Mouse (Mus musculus) liver, embryonic 14.5 days (tissue): Measurements from ENCODE around the gene Cyth1. TPM values are rescaled to one million over a fixed set of nuclear protein-coding genes. Genes with fewer than 3 reads are reported as not detected.

Experiments used
- ATAC-seq: fragments of 200-750 bp; cut with Nextera tagmentation; 2 replicates; pipeline ENCODE4 v1.8.0; 2017; ENCODE audit warnings: moderate number of reproducible peaks, mild to moderate bottlenecking, moderate library complexity; ENCODE audit not compliant: insufficient read depth
- DNase-seq, 3 experiments: peaks; one replicate each; pipeline ENCODE4 v3.0.0-alpha.2; 2012 to 2013; ENCODE audit warnings: low read depth in 3 of 3, low spot score in 3 of 3
- H3K27ac ChIP-seq: fragments of 300-500 bp; sonication (generic); 2 replicates; pipeline ENCODE4 v1.5.1; 2014; ENCODE audit warnings: moderate library complexity, mild to moderate bottlenecking, control low read depth, inconsistent platforms
- H3K27me3 ChIP-seq: fragments of 300-500 bp; sonication (generic); 2 replicates; pipeline ENCODE4 v1.6.1; 2014; ENCODE audit warnings: mild to moderate bottlenecking, low read length, moderate library complexity; ENCODE audit not compliant: control insufficient read depth, insufficient read depth
- H3K36me3 ChIP-seq: fragments of 300-500 bp; sonication (generic); replicated peaks from 2 replicates; pipeline ENCODE4 v1.6.1; 2014; ENCODE audit warnings: low read depth; ENCODE audit not compliant: control insufficient read depth, insufficient read depth
- H3K4me1 ChIP-seq, 2 experiments: fragments of 200-500 bp in 1 of 2; fragments of 300-500 bp in 1 of 2; sonication (generic) in 1 of 2; replicated peaks; 2 replicates each; pipeline ENCODE4 v1.6.1; 2012 to 2014; ENCODE audit warnings: antibody characterized with exemption in 1 of 2, inconsistent platforms in 1 of 2, low read length in 1 of 2; ENCODE audit not compliant: control insufficient read depth in 2 of 2, insufficient read depth in 2 of 2
- H3K4me2 ChIP-seq: fragments of 300-500 bp; sonication (generic); 2 replicates; pipeline ENCODE4 v1.6.1; 2014; ENCODE audit warnings: low read depth, mild to moderate bottlenecking, control low read depth, moderate library complexity
- H3K4me3 ChIP-seq, 2 experiments: fragments of 200-500 bp in 1 of 2; fragments of 300-500 bp in 1 of 2; sonication (generic) in 1 of 2; 2 replicates each; pipeline ENCODE4 v1.5.1; 2012 to 2014; ENCODE audit warnings: low read depth in 2 of 2, low read length in 2 of 2, mild to moderate bottlenecking in 2 of 2, control low read depth in 1 of 2, inconsistent platforms in 1 of 2, moderate library complexity in 1 of 2; ENCODE audit not compliant: insufficient read depth in 1 of 2
- H3K9ac ChIP-seq: fragments of 300-500 bp; sonication (generic); replicated peaks from 2 replicates; pipeline ENCODE4 v1.6.1; 2014; ENCODE audit warnings: mild to moderate bottlenecking, control low read depth, moderate library complexity
- H3K9me3 ChIP-seq: fragments of 300-500 bp; sonication (generic); 2 replicates; pipeline ENCODE4 v1.6.1; 2016; ENCODE audit warnings: low read length, mixed read lengths; ENCODE audit not compliant: control insufficient read depth
- CTCF ChIP-seq: IDR thresholded peaks from 2 replicates; pipeline ENCODE4 v1.5.1; 2016; ENCODE audit warnings: antibody characterized with exemption, low read depth, control low read depth
- EP300 ChIP-seq: IDR thresholded peaks from 2 replicates; pipeline ENCODE4 v1.6.1; 2016; ENCODE audit warnings: antibody characterized with exemption, low read depth
- WGBS: fragments of 180-500 bp; shearing (Covaris S2); extraction: QIAGEN DNeasy Blood & Tissue Kit; methylation state at CpG from one replicate; pipeline ENCODE4 v1.1.7; 2014; ENCODE audit not compliant: insufficient replicate concordance; 5-methylcytosine and 5-hydroxymethylcytosine counted together
- polyA plus RNA-seq, 2 experiments: library from polyadenylated mRNA; depleted of rRNA in 1 of 2; stranded (reverse) in 1 of 2; unstranded in 1 of 2; fragments of >200 nt; fragmentation: Nextera tagmentation in 1 of 2; extraction: Ambion mirVana in 1 of 2; gene quantifications; 2 replicates each; pipeline versions ENCODE4 v1.2.1 to v1.2.3; 2012 to 2014

The Cyth1 gene
- polyA plus RNA-seq, 2 experiments = 1.9 to 2.7 TPM

DNA sequence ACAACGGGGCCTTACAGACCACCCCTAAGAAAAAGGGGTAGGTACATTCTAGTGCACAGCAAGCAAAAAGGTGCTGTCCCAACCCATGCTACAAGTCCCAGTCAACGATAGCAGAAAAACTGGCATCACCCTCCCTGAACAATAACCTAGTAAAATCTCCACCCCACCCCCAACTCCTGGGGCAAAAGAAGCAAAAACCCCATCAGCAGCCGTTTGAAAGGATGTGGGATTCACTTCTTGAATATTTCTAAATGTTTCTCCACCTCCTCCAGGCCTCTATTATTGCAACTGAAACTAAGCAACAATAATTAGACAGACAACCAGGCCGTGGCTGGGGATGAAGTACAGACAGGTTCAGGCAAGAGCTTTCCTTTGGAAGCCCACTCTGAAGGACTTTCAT is 8.0 kb downstream of the Cyth1 start:
- no peak for ATAC-seq
- Histone ChIP-seq H3K27me3 (no peaks in the 10 kb centered on the region), H3K4me3 (no peak overlapping the region), H3K36me3 (no peaks in the 10 kb centered on the region), H3K9ac (no peak overlapping the region), H3K27ac (no peak overlapping the region), H3K9me3 (no peaks in the 10 kb centered on the region), H3K4me1 (peaks cover 0 to 13% of the 10 kb centered on the region in 2 experiments; a peak in 2 of 4 replicates), H3K4me2 (no peak overlapping the region)
- no peak for DNase-seq
- WGBS = 50% methylated on average over 4 of the region's 4 CpGs
- no peak for TF ChIP-seq EP300
- TF ChIP-seq CTCF = no peak

- Histone ChIP-seq H3K9ac (no peak overlapping the region), H3K4me1 (peaks cover 0 to 13% of the 10 kb centered on the region in 2 experiments; a peak in 2 of 4 replicates), H3K36me3 (no peaks in the 10 kb centered on the region), H3K27ac (no peak overlapping the region), H3K27me3 (no peaks in the 10 kb centered on the region), H3K4me3 (no peak overlapping the region), H3K4me2 (no peak overlapping the region), H3K9me3 (no peaks in the 10 kb centered on the region)
- DNase-seq (no peak), ATAC-seq (no peak)
- 64% methylated on average over 14 of the region's 14 CpGs for WGBS
- no peak for TF ChIP-seq EP300
- no peak for TF ChIP-seq CTCF
Observed at GRCm38 (mm10) chr11:118239281-118240198, 8.9 kb downstream of the Cyth1 start.

- no peak overlapping the region for H3K4me2 ChIP-seq
- no peak overlapping the region for H3K27ac ChIP-seq
- peaks cover 0 to 11% of the 10 kb centered on the region in 2 experiments; a peak in 2 of 4 replicates for H3K4me1 ChIP-seq
- no peak for ATAC-seq
- H3K9me3 ChIP-seq = no peaks in the 10 kb centered on the region
- no peak for TF ChIP-seq CTCF
- no peak for TF ChIP-seq EP300
- no peak overlapping the region for H3K9ac ChIP-seq
- no peaks in the 10 kb centered on the region for H3K36me3 ChIP-seq
- 21% methylated on average over 6 of the region's 6 CpGs for WGBS
- H3K4me3 ChIP-seq = no peak overlapping the region
- H3K27me3 ChIP-seq = no peaks in the 10 kb centered on the region
- no peak for DNase-seq
Observed at GRCm38 (mm10) chr11:118236520-118237190, 11.7 kb downstream of the Cyth1 start.

- 58% methylated on average over 7 of the region's 7 CpGs for WGBS
- H3K9ac ChIP-seq = no peak overlapping the region
- no peaks in the 10 kb centered on the region for H3K9me3 ChIP-seq
- peaks cover 0 to 18% of the 10 kb centered on the region in 2 experiments; a peak in 2 of 4 replicates for H3K4me1 ChIP-seq
- H3K4me3 ChIP-seq = no peak overlapping the region
- H3K27ac ChIP-seq = no peak overlapping the region
- TF ChIP-seq CTCF (no peak), EP300 (no peak)
- no peaks in the 10 kb centered on the region for H3K36me3 ChIP-seq
- ATAC-seq (no peak), DNase-seq (no peak)
- no peaks in the 10 kb centered on the region for H3K27me3 ChIP-seq
- H3K4me2 ChIP-seq = no peak overlapping the region
Observed at GRCm38 (mm10) chr11:118234929-118235328, 13.5 kb downstream of the Cyth1 start.

DNA sequence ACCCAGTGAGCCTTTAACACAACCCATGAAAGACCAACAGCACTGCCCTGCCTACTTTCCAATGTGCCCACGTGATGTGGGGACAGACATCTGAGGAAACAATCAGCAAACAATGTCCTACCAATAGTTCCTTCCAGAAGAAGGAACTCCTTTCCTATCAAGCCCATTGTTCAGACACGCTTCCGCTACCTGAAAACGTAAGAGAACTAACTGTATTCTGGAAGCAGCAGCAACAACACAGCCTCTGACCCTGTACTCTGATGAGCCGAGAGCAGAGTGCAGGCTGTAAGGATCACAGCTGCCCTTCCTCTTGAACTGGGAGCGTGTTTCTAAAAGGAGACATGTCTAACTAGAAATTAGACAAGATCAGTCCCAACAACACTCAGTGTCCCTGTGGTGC is 13.9 kb downstream of the Cyth1 start:
- H3K27ac ChIP-seq = no peak overlapping the region
- H3K4me2 ChIP-seq = no peak overlapping the region
- peaks cover 0 to 18% of the 10 kb centered on the region in 2 experiments; a peak in 2 of 4 replicates for H3K4me1 ChIP-seq
- DNase-seq (no peak), ATAC-seq (no peak)
- no peaks in the 10 kb centered on the region for H3K27me3 ChIP-seq
- H3K4me3 ChIP-seq = no peak overlapping the region
- TF ChIP-seq EP300 = no peak
- TF ChIP-seq CTCF = no peak
- H3K9me3 ChIP-seq = no peaks in the 10 kb centered on the region
- WGBS = 33% methylated on average over 6 of the region's 6 CpGs
- no peak overlapping the region for H3K9ac ChIP-seq
- no peaks in the 10 kb centered on the region for H3K36me3 ChIP-seq
